Mouse (Mus musculus) stomach, embryonic 14.5 days (tissue): Measurements from ENCODE around the gene Gm10300. TPM values are rescaled to one million over a fixed set of nuclear protein-coding genes. Genes with fewer than 3 reads are reported as not detected.

ENCODE experiments used
- ATAC-seq: fragments of 200-750 bp; cut with Nextera tagmentation; 2 replicates; pipeline ENCODE4 v1.8.0; 2017; ENCODE audit warnings: low read depth, moderate TSS enrichment; ENCODE audit not compliant: insufficient number of reproducible peaks, insufficient read depth, low FRiP score
- H3K27ac ChIP-seq: fragments of 300-500 bp; sonication (generic); 2 replicates; pipeline ENCODE4 v1.5.1; 2014; ENCODE audit warnings: mild to moderate bottlenecking, low read length, moderate library complexity, mixed read lengths
- H3K27me3 ChIP-seq: fragments of 300-500 bp; sonication (generic); 2 replicates; pipeline ENCODE4 v1.6.1; 2014; ENCODE audit warnings: low read length, control low read depth, mixed read lengths; ENCODE audit not compliant: control insufficient read depth, insufficient read depth
- H3K36me3 ChIP-seq: fragments of 300-500 bp; sonication (generic); 2 replicates; pipeline ENCODE4 v1.6.1; 2014; ENCODE audit warnings: mild to moderate bottlenecking, control low read depth, low read length, moderate library complexity, mixed read lengths; ENCODE audit not compliant: control insufficient read depth, insufficient read depth
- H3K4me1 ChIP-seq: fragments of 300-500 bp; sonication (generic); 2 replicates; pipeline ENCODE4 v1.6.1; 2014; ENCODE audit warnings: low read length, control low read depth, mixed read lengths; ENCODE audit not compliant: control insufficient read depth, insufficient read depth
- H3K4me2 ChIP-seq: fragments of 300-500 bp; sonication (generic); replicated peaks from 2 replicates; pipeline ENCODE4 v1.6.1; 2014; ENCODE audit warnings: low read depth, low read length, control low read depth
- H3K4me3 ChIP-seq: fragments of 300-500 bp; sonication (generic); 2 replicates; pipeline ENCODE4 v1.5.1; 2014; ENCODE audit warnings: low read depth, low read length, control low read depth
- H3K9ac ChIP-seq: fragments of 300-500 bp; sonication (generic); replicated peaks from 2 replicates; pipeline ENCODE4 v1.6.1; 2014; ENCODE audit warnings: low read depth, mild to moderate bottlenecking, control low read depth, low read length, moderate library complexity, mixed read lengths
- H3K9me3 ChIP-seq: fragments of 300-500 bp; sonication (generic); 2 replicates; pipeline ENCODE4 v1.6.1; 2016; ENCODE audit warnings: low read depth, low read length, control low read depth; ENCODE audit not compliant: control insufficient read depth
- WGBS: fragments of 180-500 bp; shearing (Covaris S2); extraction: QIAGEN DNeasy Blood & Tissue Kit; methylation state at CpG from one replicate; pipeline ENCODE4 v1.1.7; 2014; 5-methylcytosine and 5-hydroxymethylcytosine counted together
- polyA plus RNA-seq: library from polyadenylated mRNA; unstranded; fragments of >200 nt; fragmentation: Nextera tagmentation; extraction: Ambion mirVana; gene quantifications from 2 replicates; pipeline ENCODE4 v1.2.1, GENCODE M21; 2014

Gene Gm10300
- polyA plus RNA-seq, 1 experiment from 2014 or later = 0.27 TPM

- Histone ChIP-seq H3K9ac (no peak overlapping the region), H3K4me1 (0 out of 2 replicates have a peak, but pooled peaks cover 2% of the 10 kb centered on the region), H3K9me3 (no peaks in the 10 kb centered on the region), H3K36me3 (no peaks in the 10 kb centered on the region), H3K4me2 (no peak overlapping the region), H3K4me3 (no peak overlapping the region), H3K27ac (no peak overlapping the region), H3K27me3 (no peaks in the 10 kb centered on the region)
- no peak for ATAC-seq
- 18% methylated on average over 19 of the region's 19 CpGs for WGBS
These were observed 5.2 kb downstream of the Gm10300 start for GRCm38 (mm10) chr4:132079555-132080275.

- no peak overlapping the region for H3K9ac ChIP-seq
- H3K4me3 ChIP-seq = no peak overlapping the region
- H3K27me3 ChIP-seq = no peaks in the 10 kb centered on the region
- H3K4me1 ChIP-seq = 0 out of 2 replicates have a peak, but pooled peaks cover 2% of the 10 kb centered on the region
- 57% methylated on average over 4 of the region's 4 CpGs for WGBS
- H3K4me2 ChIP-seq = no peak overlapping the region
- no peak for ATAC-seq
- H3K9me3 ChIP-seq = no peaks in the 10 kb centered on the region
- H3K36me3 ChIP-seq = no peaks in the 10 kb centered on the region
- H3K27ac ChIP-seq = no peak overlapping the region
These were observed 6.0 kb downstream of the Gm10300 start for GRCm38 (mm10) chr4:132080492-132080983.

GRCm38 (mm10) chr4:132085114-132085513, 10.6 kb downstream of the Gm10300 start:
- Histone ChIP-seq H3K4me3 (no peak overlapping the region), H3K4me2 (no peak overlapping the region), H3K9me3 (no peaks in the 10 kb centered on the region), H3K4me1 (no peaks in the 10 kb centered on the region), H3K27ac (no peak overlapping the region), H3K9ac (no peak overlapping the region), H3K36me3 (no peaks in the 10 kb centered on the region), H3K27me3 (no peaks in the 10 kb centered on the region)
- ATAC-seq = no peak
- WGBS = 85% methylated on average over 7 of the region's 7 CpGs

GRCm38 (mm10) chr4:132088921-132089320, 14.4 kb downstream of the Gm10300 start:
- ATAC-seq = no peak
- no peaks in the 10 kb centered on the region for H3K27me3 ChIP-seq
- no peaks in the 10 kb centered on the region for H3K36me3 ChIP-seq
- no peak overlapping the region for H3K9ac ChIP-seq
- WGBS = 15% methylated on average over 7 of the region's 7 CpGs
- H3K4me1 ChIP-seq = no peaks in the 10 kb centered on the region
- H3K27ac ChIP-seq = no peak overlapping the region
- no peak overlapping the region for H3K4me3 ChIP-seq
- H3K9me3 ChIP-seq = no peaks in the 10 kb centered on the region
- H3K4me2 ChIP-seq = no peak overlapping the region

GRCm38 (mm10) chr4:132093136-132093535, 18.6 kb downstream of the Gm10300 start:
- Histone ChIP-seq H3K9me3 (no peaks in the 10 kb centered on the region), H3K27ac (no peak overlapping the region), H3K36me3 (no peaks in the 10 kb centered on the region), H3K27me3 (no peaks in the 10 kb centered on the region), H3K4me3 (no peak overlapping the region), H3K4me2 (no peak overlapping the region), H3K9ac (no peak overlapping the region), H3K4me1 (no peaks in the 10 kb centered on the region)
- WGBS = 67% methylated on average over 6 of the region's 6 CpGs
- ATAC-seq = no peak

- no peak overlapping the region for H3K4me3 ChIP-seq
- H3K36me3 ChIP-seq = no peaks in the 10 kb centered on the region
- H3K27ac ChIP-seq = no peak overlapping the region
- 84% methylated on average over 5 of the region's 5 CpGs for WGBS
- no peaks in the 10 kb centered on the region for H3K9me3 ChIP-seq
- no peak overlapping the region for H3K9ac ChIP-seq
- H3K4me1 ChIP-seq = no peaks in the 10 kb centered on the region
- no peak overlapping the region for H3K4me2 ChIP-seq
- no peaks in the 10 kb centered on the region for H3K27me3 ChIP-seq
- ATAC-seq = no peak
These were observed 19.4 kb downstream of the Gm10300 start for GRCm38 (mm10) chr4:132093928-132094327.

- no peak for ATAC-seq
- no peak overlapping the region for H3K4me2 ChIP-seq
- no peak overlapping the region for H3K4me3 ChIP-seq
- H3K4me1 ChIP-seq = no peaks in the 10 kb centered on the region
- no peaks in the 10 kb centered on the region for H3K27me3 ChIP-seq
- no peaks in the 10 kb centered on the region for H3K36me3 ChIP-seq
- H3K27ac ChIP-seq = no peak overlapping the region
- H3K9ac ChIP-seq = no peak overlapping the region
- no peaks in the 10 kb centered on the region for H3K9me3 ChIP-seq
- 69% methylated on average over 7 of the region's 7 CpGs for WGBS
These were observed 20.5 kb downstream of the Gm10300 start for GRCm38 (mm10) chr4:132095043-132095442.

GRCm38 (mm10) chr4:132099548-132099947, 25.1 kb downstream of the Gm10300 start:
- H3K27me3 ChIP-seq = no peaks in the 10 kb centered on the region
- 56% methylated on average over 5 of the region's 5 CpGs for WGBS
- H3K4me2 ChIP-seq = no peak overlapping the region
- no peak for ATAC-seq
- H3K4me3 ChIP-seq = no peak overlapping the region
- no peaks in the 10 kb centered on the region for H3K9me3 ChIP-seq
- no peaks in the 10 kb centered on the region for H3K36me3 ChIP-seq
- H3K27ac ChIP-seq = no peak overlapping the region
- no peak overlapping the region for H3K9ac ChIP-seq
- no peaks in the 10 kb centered on the region for H3K4me1 ChIP-seq

- Histone ChIP-seq H3K27me3 (no peaks in the 10 kb centered on the region), H3K4me2 (no peak overlapping the region), H3K4me1 (no peaks in the 10 kb centered on the region), H3K9ac (no peak overlapping the region), H3K4me3 (no peak overlapping the region), H3K9me3 (no peaks in the 10 kb centered on the region), H3K27ac (no peak overlapping the region), H3K36me3 (no peaks in the 10 kb centered on the region)
- 30% methylated on average over 3 of the region's 3 CpGs for WGBS
- ATAC-seq = no peak
These were observed 26.7 kb downstream of the Gm10300 start for GRCm38 (mm10) chr4:132101152-132101551.
